Mouse (Mus musculus) kidney, embryonic 15.5 days (tissue): ENCODE results near the gene Vmn1r70. TPM values are rescaled to one million over a fixed set of nuclear protein-coding genes. Genes with fewer than 3 reads are reported as not detected.

Experiments used
- ATAC-seq: fragments of 200-750 bp; cut with Nextera tagmentation; replicated peaks from 2 replicates; pipeline ENCODE4 v1.8.0; 2017; ENCODE audit warnings: moderate TSS enrichment; ENCODE audit not compliant: low FRiP score
- H3K27ac ChIP-seq: fragments of 300-500 bp; sonication (generic); 2 replicates; pipeline ENCODE4 v1.5.1; 2015; ENCODE audit warnings: mild to moderate bottlenecking, inconsistent platforms
- H3K27me3 ChIP-seq: fragments of 300-500 bp; sonication (generic); 2 replicates; pipeline ENCODE4 v1.6.1; 2015; ENCODE audit warnings: inconsistent platforms
- H3K36me3 ChIP-seq: fragments of 300-500 bp; sonication (generic); 2 replicates; pipeline ENCODE4 v1.6.1; 2015; ENCODE audit warnings: inconsistent platforms
- H3K4me1 ChIP-seq: fragments of 300-500 bp; sonication (generic); 2 replicates; pipeline ENCODE4 v1.6.1; 2015; ENCODE audit warnings: inconsistent platforms
- H3K4me2 ChIP-seq: fragments of 300-500 bp; sonication (generic); 2 replicates; pipeline ENCODE4 v1.6.1; 2015; ENCODE audit warnings: moderate library complexity, mild to moderate bottlenecking, inconsistent platforms
- H3K4me3 ChIP-seq: fragments of 300-500 bp; sonication (generic); replicated peaks from 2 replicates; pipeline ENCODE4 v1.5.1; 2015; ENCODE audit warnings: mild to moderate bottlenecking, inconsistent platforms
- H3K9ac ChIP-seq: fragments of 300-500 bp; sonication (generic); 2 replicates; pipeline ENCODE4 v1.6.1; 2015; ENCODE audit warnings: mild to moderate bottlenecking, inconsistent platforms
- H3K9me3 ChIP-seq: fragments of 300-500 bp; sonication (generic); replicated peaks from 2 replicates; pipeline ENCODE4 v1.6.1; 2016; ENCODE audit warnings: inconsistent platforms
- WGBS: fragments of 180-500 bp; shearing (Covaris S2); methylation state at CpG from one replicate; pipeline ENCODE4 v1.1.7; 2015; ENCODE audit warnings: mixed read lengths; 5-methylcytosine and 5-hydroxymethylcytosine counted together
- polyA plus RNA-seq: library from polyadenylated mRNA; unstranded; fragments of >200 nt; fragmentation: Nextera tagmentation; extraction: Ambion mirVana; gene quantifications from 2 replicates; pipeline ENCODE4 v1.2.1, GENCODE M21; 2015

Gene Vmn1r70
- polyA plus RNA-seq: not detected in 2 replicates

DNA sequence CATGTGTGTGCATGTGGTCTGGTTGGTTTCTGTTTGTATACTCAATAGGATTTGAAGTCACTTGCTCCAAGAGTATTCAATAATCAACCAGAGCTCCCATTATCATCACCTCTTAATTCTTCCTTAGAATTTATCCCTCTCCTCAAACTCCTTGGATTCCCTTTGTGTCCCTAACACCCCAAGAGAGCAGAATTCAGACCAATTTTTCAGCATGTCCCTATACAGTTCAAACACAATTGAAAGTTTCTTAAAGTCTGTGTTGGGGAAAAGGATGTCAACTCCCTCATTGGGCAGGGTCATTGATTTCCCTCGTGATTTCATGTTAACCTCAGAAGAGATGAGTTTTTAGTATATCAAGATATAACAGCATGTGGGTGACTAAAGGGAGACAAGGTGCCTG lies at the start of gene Vmn1r70:
Vmn1r70 (plus strand) TSS at position 301 of the 400 bp plus-strand sequence.
- Histone ChIP-seq H3K9ac (no peak within 1 kb of the TSS), H3K4me1 (no peaks in the 10 kb centered on the region), H3K27me3 (no peaks in the 10 kb centered on the region), H3K36me3 (no peaks in the 10 kb centered on the region), H3K4me3 (no peak within 1 kb of the TSS), H3K27ac (no peak within 1 kb of the TSS), H3K4me2 (no peak within 1 kb of the TSS), H3K9me3 (peaks cover 6% of the 10 kb centered on the region)
- ATAC-seq: no peak
- 71% methylated on average over 1 of the region's 1 CpGs for WGBS

DNA sequence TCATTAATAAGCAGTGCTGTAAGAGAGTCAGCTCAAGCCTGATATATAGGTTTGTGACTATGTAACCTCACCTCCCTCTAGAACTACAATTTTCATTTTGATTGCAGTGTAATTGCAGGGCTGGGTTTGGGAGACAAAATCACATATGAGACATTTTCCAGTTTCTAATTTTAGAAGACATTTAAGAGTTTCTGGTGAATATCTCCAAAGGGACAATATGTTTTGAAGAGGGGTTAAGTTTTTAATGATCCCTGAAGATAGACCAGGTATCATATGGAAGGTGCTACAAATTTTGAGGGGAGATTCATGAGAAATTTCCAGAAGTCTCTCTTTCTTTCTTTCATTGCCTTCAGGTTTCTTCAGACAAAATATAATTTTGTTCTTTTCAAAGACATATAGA lies 17.8 kb upstream of the Vmn1r70 start, which contains the start of gene Vmn1r69:
Vmn1r69 (minus strand) TSS at position 101 of the 400 bp plus-strand sequence.
- Histone ChIP-seq H3K36me3 (no peaks in the 10 kb centered on the region), H3K27ac (no peak within 1 kb of the TSS), H3K4me3 (no peak within 1 kb of the TSS), H3K4me2 (no peak within 1 kb of the TSS), H3K9ac (no peak within 1 kb of the TSS), H3K9me3 (no peaks in the 10 kb centered on the region), H3K27me3 (no peaks in the 10 kb centered on the region), H3K4me1 (no peaks in the 10 kb centered on the region)
- no peak for ATAC-seq

Other genes with a start within 250 kb of the Vmn1r70 start
- not detected in 2 replicates for gene Vmn1r67, start 188.2 kb upstream of the Vmn1r70 start, polyA plus RNA-seq
- 12.3 and 12.5 TPM in 2 replicates for gene Zik1, start 136.1 kb upstream of the Vmn1r70 start, polyA plus RNA-seq
- not detected in 2 replicates for gene Vmn1r68, start 73.0 kb upstream of the Vmn1r70 start, polyA plus RNA-seq
- gene Vmn1r69, start 17.9 kb upstream of the Vmn1r70 start, polyA plus RNA-seq: not detected in 2 replicates
- not detected in 2 replicates for gene Nlrp4b, start 56.3 kb downstream of the Vmn1r70 start, polyA plus RNA-seq
- not detected in 2 replicates for gene Vmn1r71, start 122.8 kb downstream of the Vmn1r70 start, polyA plus RNA-seq